ENCODE assay signal across 8 mouse cellular contexts in the genomic region with DNA sequence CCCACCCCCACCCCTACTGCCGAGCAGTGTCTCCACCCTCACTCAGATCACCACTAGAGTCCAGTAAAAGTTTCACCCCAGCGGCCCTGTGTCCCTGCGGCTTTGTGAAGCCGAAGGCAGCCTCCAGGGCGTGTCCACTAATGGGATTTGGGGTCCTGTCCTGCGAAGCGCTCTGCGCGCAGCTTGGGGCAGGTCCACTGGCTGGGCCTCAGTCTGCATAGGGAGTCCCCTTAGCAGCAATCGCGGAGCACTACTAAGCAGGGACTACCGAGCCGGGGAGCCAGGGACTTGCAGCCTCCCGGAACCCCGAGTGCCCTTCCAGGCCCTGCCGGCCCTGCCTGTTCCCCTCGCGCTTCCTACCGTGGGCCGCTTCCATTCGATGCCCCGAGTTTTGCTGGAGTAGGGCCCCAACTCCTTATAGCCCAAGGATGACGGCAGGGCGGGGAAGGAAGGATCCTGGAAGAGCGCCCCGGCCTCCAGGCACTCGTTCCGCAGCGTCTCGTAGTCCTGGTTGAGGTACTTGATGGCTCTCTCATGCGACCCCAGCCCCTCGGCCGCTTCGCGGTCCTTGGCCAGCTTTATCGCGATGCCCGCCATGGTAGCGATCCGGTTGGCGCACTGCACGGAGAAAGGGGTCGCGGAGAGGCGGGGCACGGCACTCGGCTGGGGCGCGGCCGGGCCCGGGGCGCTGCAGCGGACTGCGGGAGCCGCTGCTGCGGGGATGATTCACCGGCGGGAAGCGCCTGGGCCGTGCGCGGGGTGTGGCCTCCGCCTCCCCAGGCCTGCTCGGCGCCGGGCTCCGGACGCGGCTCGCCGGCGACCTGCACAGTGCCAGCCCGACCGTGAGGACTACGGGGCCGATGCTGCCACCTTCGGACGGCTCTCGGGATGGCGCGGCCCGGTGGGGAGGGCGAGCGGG. TPM values are rescaled to one million over a fixed set of nuclear protein-coding genes. Genes with fewer than 3 reads are reported as not detected.
DNase-seq lines count a peak whose midpoint lies in the region; ATAC-seq and TF ChIP-seq lines count a peak whose summit lies in the region.

TSS of gene Capn2 (minus strand) at position 851 of the 919 bp plus-strand sequence.

- no peaks in the 10 kb centered on the region for H3K4me1 ChIP-seq in cortical plate, adult 2 months (ENCODE audit: control insufficient read depth, insufficient read depth, low read length)

- peak; percentile 37; the same call in 1 of the 2 replicates for TF ChIP-seq CTCF in cortical plate, adult 2 months (IDR thresholded peaks at IDR 0.05; ENCODE audit: extremely low read depth, insufficient read depth, low read length)

- peak within 1 kb of the TSS; percentile 84 for H3K4me3 ChIP-seq in cortical plate, adult 2 months (ENCODE audit: insufficient read depth, low read length)

- ATAC-seq in megakaryocyte, adult 5-6 weeks (ENCODE audit: poor library complexity, severe bottlenecking) = peak; percentile 74

- 0 out of 2 replicates have a peak within 1 kb of the TSS, but pooled peaks have one; percentile 32 for H3K27ac ChIP-seq in cortical plate, adult 2 months (ENCODE audit: insufficient read depth, low read length)

- peak; percentile 68 for DNase-seq in T-cell, adult 2 months (ENCODE audit: low spot score)
- peak; percentile 90 for DNase-seq in gastrocnemius, postnatal 14 days
- peak; percentile 61 for DNase-seq in induced T-regulatory cell, adult 2 months (ENCODE audit: low read depth)
- DNase-seq in left cerebral cortex, adult 8-10 months (ENCODE audit: low spot score in 2 of 2) = peak; percentile 51 to 67
- DNase-seq in right cerebral cortex, adult 18-20 months = peak; percentile 81
- peak; percentile 82 to 86 for DNase-seq in urinary bladder, adult 18-20 months (ENCODE audit: low spot score in 2 of 2)

- 0 out of 2 replicates have a peak, but pooled peaks have one; percentile 23 for TF ChIP-seq POLR2A in cortical plate, adult 2 months (IDR thresholded peaks at IDR 0.05; ENCODE audit: extremely low read depth, insufficient read depth, low read length)

- intact Hi-C loops in gastrocnemius, postnatal 14 days (cut with DNase I; ENCODE audit: low total_unique reads) = no loop called here

RNA-seq across cellular contexts. Expression of gene Capn2, which starts in this region (rescaled TPM):
- 61.4 and 63.3 TPM in 2 replicates for polyA plus RNA-seq in cortical plate, adult 2 months (2012; rRNA removed)
- 10 to 100 TPM; 60.2 to 70.7 TPM for total RNA-seq in gastrocnemius, postnatal 14 days (2021)
- total RNA-seq in left cerebral cortex, adult 8-10 months (2022) = 10 to 100 TPM; 66.6 to 73.1 (median 71.6) TPM
- total RNA-seq in megakaryocyte, adult 5-6 weeks (2015) = 108 and 122 TPM in 2 replicates
- 174 and 241 TPM in 2 replicates for total RNA-seq in megakaryocyte, adult 5-6 weeks (2017)

Comparison
In these comparisons a context has a peak if more than half of its experiments do, and no peak if none do; other contexts are left out.
1. Peak in every context shown above with its lines: DNase-seq, ATAC-seq, H3K4me3 ChIP-seq and H3K27ac ChIP-seq.